Mouse (Mus musculus): ENCODE results near the gene Acta2. TPM values are rescaled to one million over a fixed set of nuclear protein-coding genes. Genes with fewer than 3 reads are reported as not detected.

The Acta2 gene
- polyA plus RNA-seq, 1 experiment = 117 TPM

GRCm38 (mm10) chr19:34248558-34248957 lies 6.8 kb downstream of the Acta2 start:
- peak; percentile 10 for DNase-seq
- WGBS = 52% methylated on average over 5 of the region's 5 CpGs
- no peaks in the 10 kb centered on the region for H3K27me3 ChIP-seq (ENCODE audit: control insufficient read depth, insufficient read depth, low read length)
- H3K36me3 ChIP-seq (ENCODE audit: control insufficient read depth, insufficient read depth, low read length) = no peaks in the 10 kb centered on the region
- no peak overlapping the region for H3K4me3 ChIP-seq (ENCODE audit: control insufficient read depth, insufficient read depth, low read length)
- H3K27ac ChIP-seq (ENCODE audit: control insufficient read depth, insufficient read depth, low read length) = no peak overlapping the region
- TF ChIP-seq POLR2A (IDR thresholded peaks at IDR 0.05; ENCODE audit: control insufficient read depth, extremely low read depth, insufficient read depth, low read length, poor library complexity) (no peak), CTCF (IDR thresholded peaks at IDR 0.05; ENCODE audit: borderline replicate concordance, control insufficient read depth, extremely low read depth, insufficient read depth, low read length, poor library complexity) (no peak)
- peaks cover 9% of the 10 kb centered on the region for H3K4me1 ChIP-seq (replicated peaks; ENCODE audit: control insufficient read depth, insufficient read depth, low read length)

- Histone ChIP-seq H3K4me1 (replicated peaks; ENCODE audit: control insufficient read depth, insufficient read depth, low read length) (peaks cover 8% of the 10 kb centered on the region), H3K4me3 (ENCODE audit: control insufficient read depth, insufficient read depth, low read length) (no peak overlapping the region), H3K36me3 (ENCODE audit: control insufficient read depth, insufficient read depth, low read length) (peaks cover 25% of the 10 kb centered on the region), H3K27ac (ENCODE audit: control insufficient read depth, insufficient read depth, low read length) (no peak overlapping the region), H3K27me3 (ENCODE audit: control insufficient read depth, insufficient read depth, low read length) (no peaks in the 10 kb centered on the region)
- peak; percentile 72 for DNase-seq
- no peak for TF ChIP-seq CTCF (IDR thresholded peaks at IDR 0.05; ENCODE audit: borderline replicate concordance, control insufficient read depth, extremely low read depth, insufficient read depth, low read length, poor library complexity)
- TF ChIP-seq POLR2A (IDR thresholded peaks at IDR 0.05; ENCODE audit: control insufficient read depth, extremely low read depth, insufficient read depth, low read length, poor library complexity) = no peak
- 17% methylated on average over 6 of the region's 6 CpGs for WGBS
Observed at GRCm38 (mm10) chr19:34244056-34244455, 11.3 kb downstream of the Acta2 start.

GRCm38 (mm10) chr19:34242925-34243324 lies 12.5 kb downstream of the Acta2 start:
- no peak for TF ChIP-seq POLR2A (IDR thresholded peaks at IDR 0.05; ENCODE audit: control insufficient read depth, extremely low read depth, insufficient read depth, low read length, poor library complexity)
- no peak for TF ChIP-seq CTCF (IDR thresholded peaks at IDR 0.05; ENCODE audit: borderline replicate concordance, control insufficient read depth, extremely low read depth, insufficient read depth, low read length, poor library complexity)
- Histone ChIP-seq H3K27me3 (ENCODE audit: control insufficient read depth, insufficient read depth, low read length) (no peaks in the 10 kb centered on the region), H3K27ac (ENCODE audit: control insufficient read depth, insufficient read depth, low read length) (no peak overlapping the region), H3K4me1 (replicated peaks; ENCODE audit: control insufficient read depth, insufficient read depth, low read length) (peaks cover 3% of the 10 kb centered on the region; the same call in 1 of the 2 replicates), H3K4me3 (ENCODE audit: control insufficient read depth, insufficient read depth, low read length) (no peak overlapping the region), H3K36me3 (ENCODE audit: control insufficient read depth, insufficient read depth, low read length) (peaks cover 37% of the 10 kb centered on the region)
- no peak for DNase-seq

- no peak for TF ChIP-seq CTCF (IDR thresholded peaks at IDR 0.05; ENCODE audit: borderline replicate concordance, control insufficient read depth, extremely low read depth, insufficient read depth, low read length, poor library complexity)
- TF ChIP-seq POLR2A (IDR thresholded peaks at IDR 0.05; ENCODE audit: control insufficient read depth, extremely low read depth, insufficient read depth, low read length, poor library complexity) = no peak
- DNase-seq = no peak
Observed at GRCm38 (mm10) chr19:34241247-34241915, 14.0 kb downstream of the Acta2 start.

GRCm38 (mm10) chr19:34240273-34241039 lies 14.9 kb downstream of the Acta2 start:
- peaks cover 3% of the 10 kb centered on the region; the same call in 1 of the 2 replicates for H3K4me1 ChIP-seq (replicated peaks; ENCODE audit: control insufficient read depth, insufficient read depth, low read length)
- no peak overlapping the region for H3K27ac ChIP-seq (ENCODE audit: control insufficient read depth, insufficient read depth, low read length)
- no peaks in the 10 kb centered on the region for H3K27me3 ChIP-seq (ENCODE audit: control insufficient read depth, insufficient read depth, low read length)
- WGBS = 96% methylated on average over 5 of the region's 5 CpGs
- H3K36me3 ChIP-seq (ENCODE audit: control insufficient read depth, insufficient read depth, low read length) = peaks cover 58% of the 10 kb centered on the region
- H3K4me3 ChIP-seq (ENCODE audit: control insufficient read depth, insufficient read depth, low read length) = no peak overlapping the region
- TF ChIP-seq CTCF (IDR thresholded peaks at IDR 0.05; ENCODE audit: borderline replicate concordance, control insufficient read depth, extremely low read depth, insufficient read depth, low read length, poor library complexity) (no peak), POLR2A (IDR thresholded peaks at IDR 0.05; ENCODE audit: control insufficient read depth, extremely low read depth, insufficient read depth, low read length, poor library complexity) (no peak)
- no peak for DNase-seq

More at GRCm38 (mm10) chr19:34241247-34241915, 14.0 kb downstream of the Acta2 start:
- Histone ChIP-seq H3K4me1 (replicated peaks; ENCODE audit: control insufficient read depth, insufficient read depth, low read length) (peaks cover 3% of the 10 kb centered on the region; the same call in 1 of the 2 replicates), H3K27ac (ENCODE audit: control insufficient read depth, insufficient read depth, low read length) (no peak overlapping the region), H3K36me3 (ENCODE audit: control insufficient read depth, insufficient read depth, low read length) (peaks cover 49% of the 10 kb centered on the region), H3K4me3 (ENCODE audit: control insufficient read depth, insufficient read depth, low read length) (no peak overlapping the region), H3K27me3 (ENCODE audit: control insufficient read depth, insufficient read depth, low read length) (no peaks in the 10 kb centered on the region)
- 82% methylated on average over 15 of the region's 15 CpGs for WGBS

- Histone ChIP-seq H3K4me3 (ENCODE audit: control insufficient read depth, insufficient read depth, low read length) (no peak overlapping the region), H3K27ac (ENCODE audit: control insufficient read depth, insufficient read depth, low read length) (no peak overlapping the region), H3K4me1 (replicated peaks; ENCODE audit: control insufficient read depth, insufficient read depth, low read length) (peaks cover 6% of the 10 kb centered on the region), H3K27me3 (ENCODE audit: control insufficient read depth, insufficient read depth, low read length) (no peaks in the 10 kb centered on the region), H3K36me3 (ENCODE audit: control insufficient read depth, insufficient read depth, low read length) (peaks cover 75% of the 10 kb centered on the region)
- TF ChIP-seq POLR2A (IDR thresholded peaks at IDR 0.05; ENCODE audit: control insufficient read depth, extremely low read depth, insufficient read depth, low read length, poor library complexity) (no peak), CTCF (IDR thresholded peaks at IDR 0.05; ENCODE audit: borderline replicate concordance, control insufficient read depth, extremely low read depth, insufficient read depth, low read length, poor library complexity) (no peak)
- 100% methylated on average over 2 of the region's 2 CpGs for WGBS
- no peak for DNase-seq
Observed at GRCm38 (mm10) chr19:34237746-34238145, 17.6 kb downstream of the Acta2 start.
